Mouse (Mus musculus): Measurements from ENCODE around the gene Cenpx. TPM values are rescaled to one million over a fixed set of nuclear protein-coding genes. Genes with fewer than 3 reads are reported as not detected.

Gene Cenpx
- 146 TPM for polyA plus RNA-seq (2017; shearing (Covaris generic))

GRCm38 (mm10) chr11:120713580-120714518, at the start of gene Cenpx, which contains the start of gene Lrrc45:
Gene Cenpx (minus strand): TSS chr11:120713738.
Gene Lrrc45 (plus strand): TSS chr11:120713925.

GRCm38 (mm10) chr11:120762672-120763041, 49.1 kb upstream of the Cenpx start, which contains the start of gene Hmga1b:
Gene Hmga1b (plus strand): TSS chr11:120762794.

GRCm38 (mm10) chr11:120731858-120732680, 18.5 kb upstream of the Cenpx start, which contains the start of gene Cbr2:
Gene Cbr2 (minus strand): TSS chr11:120732114.

GRCm38 (mm10) chr11:120727169-120727527, 13.6 kb upstream of the Cenpx start, which contains the start of gene Dcxr:
Gene Dcxr (minus strand): TSS chr11:120727281.

GRCm38 (mm10) chr11:120721124-120722066, 7.9 kb upstream of the Cenpx start, which contains the start of gene Rac3:
Gene Rac3 (plus strand): TSS chr11:120721470.

GRCm38 (mm10) chr11:120672687-120673593, 40.6 kb downstream of the Cenpx start, which contains the start of gene Aspscr1:
Gene Aspscr1 (plus strand): TSS chr11:120672973.

GRCm38 (mm10) chr11:120661076-120661460, 52.5 kb downstream of the Cenpx start, which contains the start of gene Notum:
Gene Notum (minus strand): TSS chr11:120661175.

Other genes starting within 250 kb of the Cenpx start
- 42.3 TPM for gene Arl16, start 246.1 kb downstream of the Cenpx start, polyA plus RNA-seq (2017; shearing (Covaris generic))
- 84.8 TPM for gene Mrpl12, start 229.1 kb downstream of the Cenpx start, polyA plus RNA-seq (2017; shearing (Covaris generic))
- gene Slc25a10, start 221.9 kb downstream of the Cenpx start, polyA plus RNA-seq (2017; shearing (Covaris generic)): 12.9 TPM
- not detected for gene Gcgr, start 183.0 kb downstream of the Cenpx start, polyA plus RNA-seq (2017; shearing (Covaris generic))
- 95.6 TPM for gene Mcrip1, start 164.0 kb downstream of the Cenpx start, polyA plus RNA-seq (2017; shearing (Covaris generic))
- not detected for gene Ppp1r27, start 162.6 kb downstream of the Cenpx start, polyA plus RNA-seq (2017; shearing (Covaris generic))
- 224 TPM for gene P4hb, start 140.5 kb downstream of the Cenpx start, polyA plus RNA-seq (2017; shearing (Covaris generic))
- 899 TPM for gene Arhgdia, start 132.1 kb downstream of the Cenpx start, polyA plus RNA-seq (2017; shearing (Covaris generic))
- 3.4 TPM for gene Alyref, start 115.4 kb downstream of the Cenpx start, polyA plus RNA-seq (2017; shearing (Covaris generic))
- 147 TPM for gene Anapc11, start 115.3 kb downstream of the Cenpx start, polyA plus RNA-seq (2017; shearing (Covaris generic))
- 0.92 TPM for gene Npb, start 105.3 kb downstream of the Cenpx start, polyA plus RNA-seq (2017; shearing (Covaris generic))
- 206 TPM for gene Pcyt2, start 95.8 kb downstream of the Cenpx start, polyA plus RNA-seq (2017; shearing (Covaris generic))
- gene Sirt7, start 88.5 kb downstream of the Cenpx start, polyA plus RNA-seq (2017; shearing (Covaris generic)): 128 TPM
- gene Mafg, start 80.1 kb downstream of the Cenpx start, polyA plus RNA-seq (2017; shearing (Covaris generic)): 8.0 TPM
- gene Pycr1, start 70.0 kb downstream of the Cenpx start, polyA plus RNA-seq (2017; shearing (Covaris generic)): 0.72 TPM
- gene Myadml2, start 65.6 kb downstream of the Cenpx start, polyA plus RNA-seq (2017; shearing (Covaris generic)): 0.40 TPM
- not detected for gene Notum, start 52.6 kb downstream of the Cenpx start, polyA plus RNA-seq (2017; shearing (Covaris generic))
- 104 TPM for gene Aspscr1, start 40.8 kb downstream of the Cenpx start, polyA plus RNA-seq (2017; shearing (Covaris generic))
- 75.0 TPM for gene Lrrc45, start 187 bp upstream of the Cenpx start, polyA plus RNA-seq (2017; shearing (Covaris generic))
- gene Rac3, start 7.7 kb upstream of the Cenpx start, polyA plus RNA-seq (2017; shearing (Covaris generic)): 0.63 TPM
- 26.8 TPM for gene Dcxr, start 13.5 kb upstream of the Cenpx start, polyA plus RNA-seq (2017; shearing (Covaris generic))
- not detected for gene Cbr2, start 18.4 kb upstream of the Cenpx start, polyA plus RNA-seq (2017; shearing (Covaris generic))
- gene Hmga1b, start 49.1 kb upstream of the Cenpx start, polyA plus RNA-seq (2017; shearing (Covaris generic)): 10.3 TPM
- gene Rfng, start 70.5 kb upstream of the Cenpx start, polyA plus RNA-seq (2017; shearing (Covaris generic)): 1.8 TPM
- gene Gps1, start 70.5 kb upstream of the Cenpx start, polyA plus RNA-seq (2017; shearing (Covaris generic)): 183 TPM
- gene Dus1l, start 82.7 kb upstream of the Cenpx start, polyA plus RNA-seq (2017; shearing (Covaris generic)): 50.4 TPM
- 50.9 TPM for gene Fasn, start 110.8 kb upstream of the Cenpx start, polyA plus RNA-seq (2017; shearing (Covaris generic))
- gene Ccdc57, start 219.1 kb upstream of the Cenpx start, polyA plus RNA-seq (2017; shearing (Covaris generic)): 0.21 TPM
- gene Slc16a3, start 234.7 kb upstream of the Cenpx start, polyA plus RNA-seq (2017; shearing (Covaris generic)): 13.9 TPM